Mouse (Mus musculus): ENCODE data around the gene Aaed1. TPM values are rescaled to one million over a fixed set of nuclear protein-coding genes. Genes with fewer than 3 reads are reported as not detected.

Gene Aaed1
- polyA plus RNA-seq, 1 experiment from 2014 or later, result 19.2 TPM

- no peak overlapping the region for H3K4me3 ChIP-seq
- H3K27ac ChIP-seq (replicated peaks), result no peak overlapping the region
- H3K4me2 ChIP-seq (replicated peaks), result no peak overlapping the region
- H3K4me1 ChIP-seq, result no peaks in the 10 kb centered on the region
- ATAC-seq (ENCODE audit: low FRiP score, low read depth), result no peak
- H3K9me3 ChIP-seq, result no peaks in the 10 kb centered on the region
- no peaks in the 10 kb centered on the region for H3K27me3 ChIP-seq
- no peak overlapping the region for H3K9ac ChIP-seq (replicated peaks)
- H3K36me3 ChIP-seq, result no peaks in the 10 kb centered on the region
- WGBS, result 88% methylated on average over 8 of the region's 8 CpGs
Observed at GRCm38 (mm10) chr13:64322561-64323281, 10.2 kb upstream of the Aaed1 start.

GRCm38 (mm10) chr13:64320334-64320733 is 7.8 kb upstream of the Aaed1 start:
- H3K4me3 ChIP-seq, result no peak overlapping the region

GRCm38 (mm10) chr13:64319782-64320181 is 7.3 kb upstream of the Aaed1 start:
- H3K27ac ChIP-seq (replicated peaks), result no peak overlapping the region
- H3K36me3 ChIP-seq, result no peaks in the 10 kb centered on the region
- ATAC-seq (ENCODE audit: low FRiP score, low read depth), result no peak
- H3K9me3 ChIP-seq, result no peaks in the 10 kb centered on the region
- H3K4me2 ChIP-seq (replicated peaks), result no peak overlapping the region
- H3K4me3 ChIP-seq, result no peak overlapping the region
- no peak overlapping the region for H3K9ac ChIP-seq (replicated peaks)
- H3K4me1 ChIP-seq, result no peaks in the 10 kb centered on the region
- no peaks in the 10 kb centered on the region for H3K27me3 ChIP-seq

More at GRCm38 (mm10) chr13:64320334-64320733, 7.8 kb upstream of the Aaed1 start:
- Histone ChIP-seq H3K9ac (replicated peaks) (no peak overlapping the region), H3K9me3 (no peaks in the 10 kb centered on the region), H3K27ac (replicated peaks) (no peak overlapping the region), H3K4me1 (no peaks in the 10 kb centered on the region), H3K36me3 (no peaks in the 10 kb centered on the region), H3K4me2 (replicated peaks) (no peak overlapping the region), H3K27me3 (no peaks in the 10 kb centered on the region)
- 82% methylated on average over 8 of the region's 8 CpGs for WGBS
- no peak for ATAC-seq (ENCODE audit: low FRiP score, low read depth)

GRCm38 (mm10) chr13:64318355-64318754 is 5.8 kb upstream of the Aaed1 start:
- Histone ChIP-seq H3K27me3 (no peaks in the 10 kb centered on the region), H3K4me2 (replicated peaks) (no peak overlapping the region), H3K27ac (replicated peaks) (no peak overlapping the region), H3K9me3 (no peaks in the 10 kb centered on the region), H3K9ac (replicated peaks) (no peak overlapping the region), H3K4me3 (no peak overlapping the region), H3K4me1 (no peaks in the 10 kb centered on the region), H3K36me3 (no peaks in the 10 kb centered on the region)
- WGBS, result 84% methylated on average over 2 of the region's 2 CpGs
- no peak for ATAC-seq (ENCODE audit: low FRiP score, low read depth)

- Histone ChIP-seq H3K27ac (replicated peaks) (no peak overlapping the region), H3K9me3 (no peaks in the 10 kb centered on the region), H3K4me3 (no peak overlapping the region), H3K9ac (replicated peaks) (no peak overlapping the region), H3K4me2 (replicated peaks) (no peak overlapping the region), H3K36me3 (no peaks in the 10 kb centered on the region), H3K4me1 (peaks cover 7% of the 10 kb centered on the region; the same call in 1 of the 2 replicates), H3K27me3 (no peaks in the 10 kb centered on the region)
- 2% methylated on average over 3 of the region's 3 CpGs for WGBS
- no peak for ATAC-seq (ENCODE audit: low FRiP score, low read depth)
Observed at GRCm38 (mm10) chr13:64315483-64316050, 3.1 kb upstream of the Aaed1 start.

- H3K36me3 ChIP-seq, result no peaks in the 10 kb centered on the region
- H3K4me2 ChIP-seq (replicated peaks), result no peak overlapping the region
- 75% methylated on average over 3 of the region's 3 CpGs for WGBS
- no peaks in the 10 kb centered on the region for H3K27me3 ChIP-seq
- no peak overlapping the region for H3K4me3 ChIP-seq
- H3K4me1 ChIP-seq, result peaks cover 7% of the 10 kb centered on the region; the same call in 1 of the 2 replicates
- no peak for ATAC-seq (ENCODE audit: low FRiP score, low read depth)
- no peak overlapping the region for H3K27ac ChIP-seq (replicated peaks)
- no peaks in the 10 kb centered on the region for H3K9me3 ChIP-seq
- H3K9ac ChIP-seq (replicated peaks), result no peak overlapping the region
Observed at GRCm38 (mm10) chr13:64314041-64314440, 1.5 kb upstream of the Aaed1 start.

GRCm38 (mm10) chr13:64312916-64313289 is 393 bp upstream of the Aaed1 start:
- WGBS, result 0% methylated on average over 2 of the region's 2 CpGs
- Histone ChIP-seq H3K4me2 (replicated peaks) (peak overlapping the region; percentile 64), H3K4me3 (peak overlapping the region; percentile 59), H3K9me3 (no peaks in the 10 kb centered on the region), H3K27me3 (no peaks in the 10 kb centered on the region), H3K27ac (replicated peaks) (peak overlapping the region; percentile 75; the same call in 1 of the 2 replicates), H3K36me3 (no peaks in the 10 kb centered on the region), H3K9ac (replicated peaks) (0 out of 2 replicates have a peak overlapping the region, but pooled peaks have one; percentile 55), H3K4me1 (peaks cover 7% of the 10 kb centered on the region; the same call in 1 of the 2 replicates)
- peak; percentile 63; the same call in 1 of the 2 replicates for ATAC-seq (ENCODE audit: low FRiP score, low read depth)

GRCm38 (mm10) chr13:64311266-64311665 is 1.2 kb downstream of the Aaed1 start:
- ATAC-seq (ENCODE audit: low FRiP score, low read depth), result no peak
- Histone ChIP-seq H3K4me3 (0 out of 2 replicates have a peak overlapping the region, but pooled peaks have one; percentile 59), H3K27me3 (no peaks in the 10 kb centered on the region), H3K9ac (replicated peaks) (no peak overlapping the region), H3K36me3 (no peaks in the 10 kb centered on the region), H3K27ac (replicated peaks) (no peak overlapping the region), H3K4me1 (peaks cover 7% of the 10 kb centered on the region; the same call in 1 of the 2 replicates), H3K9me3 (no peaks in the 10 kb centered on the region), H3K4me2 (replicated peaks) (peak overlapping the region; percentile 64)
- WGBS, result 90% methylated on average over 1 of the region's 1 CpGs

- Histone ChIP-seq H3K27me3 (no peaks in the 10 kb centered on the region), H3K4me3 (no peak overlapping the region), H3K4me2 (replicated peaks) (no peak overlapping the region), H3K4me1 (peaks cover 7% of the 10 kb centered on the region; the same call in 1 of the 2 replicates), H3K9me3 (no peaks in the 10 kb centered on the region), H3K36me3 (no peaks in the 10 kb centered on the region), H3K27ac (replicated peaks) (no peak overlapping the region), H3K9ac (replicated peaks) (no peak overlapping the region)
- 81% methylated on average over 6 of the region's 6 CpGs for WGBS
- no peak for ATAC-seq (ENCODE audit: low FRiP score, low read depth)
Observed at GRCm38 (mm10) chr13:64310585-64310984, 1.9 kb downstream of the Aaed1 start.

GRCm38 (mm10) chr13:64309842-64310241 is 2.7 kb downstream of the Aaed1 start:
- H3K4me2 ChIP-seq (replicated peaks), result no peak overlapping the region
- H3K4me3 ChIP-seq, result no peak overlapping the region
- WGBS, result 88% methylated on average over 11 of the region's 11 CpGs
- H3K9me3 ChIP-seq, result no peaks in the 10 kb centered on the region
- H3K36me3 ChIP-seq, result no peaks in the 10 kb centered on the region
- H3K9ac ChIP-seq (replicated peaks), result no peak overlapping the region
- H3K4me1 ChIP-seq, result peaks cover 7% of the 10 kb centered on the region; the same call in 1 of the 2 replicates
- ATAC-seq (ENCODE audit: low FRiP score, low read depth), result no peak
- H3K27me3 ChIP-seq, result no peaks in the 10 kb centered on the region
- H3K27ac ChIP-seq (replicated peaks), result no peak overlapping the region

GRCm38 (mm10) chr13:64309036-64309435 is 3.5 kb downstream of the Aaed1 start:
- ATAC-seq (ENCODE audit: low FRiP score, low read depth), result no peak
- H3K36me3 ChIP-seq, result no peaks in the 10 kb centered on the region
- H3K9ac ChIP-seq (replicated peaks), result no peak overlapping the region
- no peak overlapping the region for H3K4me3 ChIP-seq
- no peaks in the 10 kb centered on the region for H3K27me3 ChIP-seq
- no peak overlapping the region for H3K27ac ChIP-seq (replicated peaks)
- H3K9me3 ChIP-seq, result no peaks in the 10 kb centered on the region
- H3K4me2 ChIP-seq (replicated peaks), result no peak overlapping the region
- WGBS, result 76% methylated on average over 5 of the region's 5 CpGs
- peaks cover 7% of the 10 kb centered on the region; the same call in 1 of the 2 replicates for H3K4me1 ChIP-seq

GRCm38 (mm10) chr13:64307508-64307907 is 5.0 kb downstream of the Aaed1 start:
- Histone ChIP-seq H3K4me3 (no peak overlapping the region), H3K27ac (replicated peaks) (no peak overlapping the region), H3K36me3 (no peaks in the 10 kb centered on the region), H3K4me2 (replicated peaks) (no peak overlapping the region), H3K9me3 (no peaks in the 10 kb centered on the region), H3K9ac (replicated peaks) (no peak overlapping the region), H3K27me3 (no peaks in the 10 kb centered on the region), H3K4me1 (peaks cover 7% of the 10 kb centered on the region; the same call in 1 of the 2 replicates)
- 89% methylated on average over 5 of the region's 5 CpGs for WGBS
- no peak for ATAC-seq (ENCODE audit: low FRiP score, low read depth)
